Mouse (Mus musculus) intestine, embryonic 15.5 days (tissue): Measurements from ENCODE around the gene Cenpa. TPM values are rescaled to one million over a fixed set of nuclear protein-coding genes. Genes with fewer than 3 reads are reported as not detected.

Experiments
- ATAC-seq: fragments of 200-750 bp; cut with Nextera tagmentation; 2 replicates; pipeline ENCODE4 v1.8.0; 2017; ENCODE audit warnings: moderate TSS enrichment, moderate library complexity
- H3K27ac ChIP-seq: fragments of 300-500 bp; sonication (generic); 2 replicates; pipeline ENCODE4 v1.5.1; 2015; ENCODE audit warnings: mild to moderate bottlenecking, inconsistent platforms
- H3K27me3 ChIP-seq: fragments of 300-500 bp; sonication (generic); replicated peaks from 2 replicates; pipeline ENCODE4 v1.6.1; 2015; ENCODE audit warnings: inconsistent platforms
- H3K36me3 ChIP-seq: fragments of 300-500 bp; sonication (generic); 2 replicates; pipeline ENCODE4 v1.6.1; 2015; ENCODE audit warnings: inconsistent platforms
- H3K4me1 ChIP-seq: fragments of 300-500 bp; sonication (generic); replicated peaks from 2 replicates; pipeline ENCODE4 v1.6.1; 2015; ENCODE audit warnings: inconsistent platforms
- H3K4me2 ChIP-seq: fragments of 300-500 bp; sonication (generic); replicated peaks from 2 replicates; pipeline ENCODE4 v1.6.1; 2015; ENCODE audit warnings: mild to moderate bottlenecking, inconsistent platforms
- H3K4me3 ChIP-seq: fragments of 300-500 bp; sonication (generic); replicated peaks from 2 replicates; pipeline ENCODE4 v1.5.1; 2015; ENCODE audit warnings: inconsistent platforms
- H3K9ac ChIP-seq: fragments of 300-500 bp; sonication (generic); 2 replicates; pipeline ENCODE4 v1.6.1; 2015; ENCODE audit warnings: inconsistent platforms
- H3K9me3 ChIP-seq: fragments of 300-500 bp; sonication (generic); 2 replicates; pipeline ENCODE4 v1.6.1; 2016; ENCODE audit warnings: inconsistent platforms
- WGBS: fragments of 180-500 bp; shearing (Covaris S2); methylation state at CpG from one replicate; pipeline ENCODE4 v1.1.7; 2015; 5-methylcytosine and 5-hydroxymethylcytosine counted together
- polyA plus RNA-seq: library from polyadenylated mRNA; unstranded; fragments of >200 nt; fragmentation: Nextera tagmentation; extraction: Ambion mirVana; gene quantifications from 2 replicates; pipeline ENCODE4 v1.2.1, GENCODE M21; 2015

Gene Cenpa
- 216 and 224 TPM in 2 replicates for polyA plus RNA-seq

DNA sequence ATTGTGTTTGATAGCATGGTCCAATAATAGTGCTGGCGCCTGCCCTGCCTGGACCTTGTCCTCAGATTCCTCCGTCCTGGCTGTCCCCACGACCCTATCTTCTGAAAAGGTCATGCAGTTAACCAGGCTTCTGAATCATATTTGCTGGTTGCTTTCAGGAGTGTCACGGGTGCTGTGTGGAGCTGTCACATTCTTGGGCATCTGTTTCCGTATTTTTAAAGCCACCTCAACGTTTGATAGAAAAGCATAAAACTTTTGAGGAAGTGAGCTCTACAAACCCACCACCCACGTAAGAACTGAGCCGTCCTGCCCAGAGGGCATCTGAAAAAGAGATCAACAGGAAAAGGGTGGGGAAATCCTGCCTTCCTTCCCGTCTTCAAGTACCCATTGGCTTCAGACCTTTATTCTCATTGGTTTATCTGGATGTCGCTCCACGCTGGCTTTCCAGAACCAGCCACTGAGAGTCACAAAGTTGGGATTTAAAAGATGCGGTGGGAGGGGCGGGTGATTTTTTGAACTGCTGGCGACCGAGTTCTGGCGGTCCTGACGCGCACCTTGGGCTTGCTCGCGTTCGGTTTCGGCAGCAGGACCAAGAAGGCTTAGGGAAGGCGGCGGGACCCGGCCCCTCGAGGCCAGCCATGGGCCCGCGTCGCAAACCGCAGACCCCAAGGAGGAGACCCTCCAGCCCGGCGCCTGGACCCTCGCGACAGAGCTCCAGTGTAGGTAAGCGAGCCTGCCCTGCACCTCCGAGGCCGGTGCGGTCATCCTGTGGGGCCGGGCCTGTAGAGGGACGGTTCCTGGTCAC is at the start of gene Cenpa:
TSS of gene Cenpa (plus strand) at position 387 of the 805 bp plus-strand sequence.
- Histone ChIP-seq H3K4me2 (peak within 1 kb of the TSS; percentile 67), H3K27me3 (no peaks in the 10 kb centered on the region), H3K9ac (peak within 1 kb of the TSS; percentile 82), H3K9me3 (no peaks in the 10 kb centered on the region), H3K36me3 (0 out of 2 replicates have a peak, but pooled peaks cover under 1% of the 10 kb centered on the region), H3K27ac (peak within 1 kb of the TSS; percentile 81), H3K4me3 (peak within 1 kb of the TSS; percentile 81), H3K4me1 (peaks cover 16% of the 10 kb centered on the region)
- ATAC-seq: peak; percentile 97
- WGBS: under 1% methylated on average over 40 of the region's 40 CpGs

DNA sequence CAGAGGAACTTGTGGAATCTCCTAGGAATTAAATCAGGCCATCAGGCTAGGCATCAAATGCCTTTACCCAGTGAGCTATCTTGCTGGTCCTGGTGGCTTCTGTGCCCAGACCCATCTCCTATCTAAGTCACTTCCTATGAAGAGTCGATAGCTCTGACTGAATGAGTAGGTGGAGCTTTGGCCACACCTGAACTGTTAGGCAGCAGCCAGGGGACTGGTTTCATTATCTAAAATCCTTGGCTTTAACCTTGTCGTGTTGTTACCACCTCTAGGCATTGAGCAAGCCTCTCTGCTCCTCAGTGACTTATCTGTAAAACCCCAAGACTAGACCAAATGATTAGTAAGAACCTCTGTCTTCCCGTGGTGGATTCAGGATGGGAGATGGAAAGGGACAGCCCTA is 49.2 kb upstream of the Cenpa start:
- H3K4me2 ChIP-seq: peak overlapping the region; percentile 38
- H3K27ac ChIP-seq: no peak overlapping the region; the same call in 1 of the 2 replicates
- no peak overlapping the region for H3K4me3 ChIP-seq
- peaks cover 10% of the 10 kb centered on the region for H3K27me3 ChIP-seq
- no peaks in the 10 kb centered on the region for H3K9me3 ChIP-seq
- H3K9ac ChIP-seq: 0 out of 2 replicates have a peak overlapping the region, but pooled peaks have one; percentile 1
- H3K36me3 ChIP-seq: no peaks in the 10 kb centered on the region
- peak; percentile 24; the same call in 1 of the 2 replicates for ATAC-seq
- WGBS: 24% methylated on average over 3 of the region's 3 CpGs
- H3K4me1 ChIP-seq: peaks cover 56% of the 10 kb centered on the region

DNA sequence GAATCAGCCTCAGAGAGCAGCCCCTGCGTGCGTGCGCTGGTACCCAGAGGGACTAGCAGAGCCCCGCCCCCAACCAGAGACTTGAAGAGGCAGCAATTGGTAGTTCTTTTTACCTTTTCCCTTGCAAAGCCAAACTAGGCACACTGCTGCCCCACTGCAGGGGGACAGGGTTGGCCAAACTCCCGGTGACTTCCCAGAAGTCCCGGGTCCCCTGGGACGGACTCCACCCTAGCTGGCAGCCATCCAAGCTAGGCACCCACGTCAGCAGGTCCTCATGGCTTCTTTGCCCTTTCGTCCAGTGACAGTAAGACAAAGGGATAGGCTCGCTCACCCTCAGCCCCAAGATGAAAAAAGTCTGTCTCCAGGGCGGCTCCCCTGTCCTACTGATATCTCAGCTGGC is 48.7 kb upstream of the Cenpa start:
- no peaks in the 10 kb centered on the region for H3K36me3 ChIP-seq
- WGBS: 36% methylated on average over 11 of the region's 11 CpGs
- H3K9ac ChIP-seq: 0 out of 2 replicates have a peak overlapping the region, but pooled peaks have one; percentile 1
- H3K4me2 ChIP-seq: peak overlapping the region; percentile 38
- no peaks in the 10 kb centered on the region for H3K9me3 ChIP-seq
- H3K4me3 ChIP-seq: no peak overlapping the region
- H3K27ac ChIP-seq: no peak overlapping the region; the same call in 1 of the 2 replicates
- ATAC-seq: peak; percentile 24; the same call in 1 of the 2 replicates
- peaks cover 15% of the 10 kb centered on the region for H3K27me3 ChIP-seq
- peaks cover 61% of the 10 kb centered on the region for H3K4me1 ChIP-seq

DNA sequence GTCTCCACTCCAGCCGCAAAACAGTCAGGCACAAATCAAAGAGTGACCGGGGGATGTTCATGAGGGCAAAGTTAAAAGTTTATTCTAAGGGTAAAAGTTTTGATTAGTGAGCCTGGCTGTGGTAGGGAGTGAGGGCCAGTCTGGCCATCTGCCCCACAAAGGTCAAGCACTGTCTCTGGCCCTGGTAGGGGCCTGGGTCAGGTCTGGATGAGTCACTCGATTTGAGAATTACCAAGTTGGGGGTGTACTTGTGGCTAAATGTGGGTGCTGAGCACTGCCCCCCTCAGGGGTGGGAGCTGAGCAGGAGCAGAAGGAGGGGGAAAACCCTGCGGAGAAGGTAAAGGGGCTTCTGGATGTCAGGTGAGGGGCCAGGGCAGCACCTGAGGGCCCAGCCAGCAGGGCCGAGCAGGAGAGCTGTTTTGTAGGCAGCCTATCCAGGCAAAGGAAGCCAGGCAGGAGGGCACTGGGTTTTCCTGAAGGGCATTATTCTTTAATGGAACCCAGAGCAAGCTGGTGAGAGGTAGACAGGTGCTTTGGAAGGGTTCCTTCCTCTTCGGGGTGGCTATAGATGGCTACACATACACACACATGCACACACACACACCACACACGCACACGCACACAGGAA is 48.1 kb upstream of the Cenpa start:
- no peak overlapping the region for H3K27ac ChIP-seq
- H3K27me3 ChIP-seq: peaks cover 16% of the 10 kb centered on the region
- H3K4me3 ChIP-seq: no peak overlapping the region
- H3K9ac ChIP-seq: no peak overlapping the region
- WGBS: 71% methylated on average over 8 of the region's 8 CpGs
- H3K9me3 ChIP-seq: no peaks in the 10 kb centered on the region
- no peak overlapping the region for H3K4me2 ChIP-seq
- ATAC-seq: no peak
- peaks cover 60% of the 10 kb centered on the region for H3K4me1 ChIP-seq
- no peaks in the 10 kb centered on the region for H3K36me3 ChIP-seq

DNA sequence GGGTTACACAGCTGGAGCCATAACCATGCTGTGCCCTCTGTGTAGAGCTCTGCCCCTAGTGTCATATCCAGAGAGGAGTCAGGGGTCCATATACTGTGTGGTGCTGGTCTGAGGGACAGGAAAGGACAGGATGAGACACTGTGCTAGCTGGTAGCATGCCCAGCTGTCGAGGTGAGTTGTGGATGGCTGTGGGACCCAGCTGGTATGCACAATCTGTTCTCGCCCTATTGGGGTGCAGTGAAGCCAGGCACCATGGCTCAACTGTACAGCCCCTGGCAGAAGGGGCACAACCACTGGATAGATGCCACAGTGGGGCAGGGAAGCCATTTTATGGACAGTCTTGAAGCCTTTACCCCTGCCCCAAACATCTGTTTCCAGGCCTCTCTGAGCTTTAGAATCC is 47.4 kb upstream of the Cenpa start:
- Histone ChIP-seq H3K9ac (no peak overlapping the region), H3K4me3 (no peak overlapping the region), H3K27me3 (peaks cover 16% of the 10 kb centered on the region), H3K9me3 (no peaks in the 10 kb centered on the region), H3K36me3 (no peaks in the 10 kb centered on the region), H3K4me2 (no peak overlapping the region), H3K27ac (no peak overlapping the region), H3K4me1 (peaks cover 52% of the 10 kb centered on the region)
- WGBS: 87% methylated on average over 2 of the region's 2 CpGs
- ATAC-seq: no peak

DNA sequence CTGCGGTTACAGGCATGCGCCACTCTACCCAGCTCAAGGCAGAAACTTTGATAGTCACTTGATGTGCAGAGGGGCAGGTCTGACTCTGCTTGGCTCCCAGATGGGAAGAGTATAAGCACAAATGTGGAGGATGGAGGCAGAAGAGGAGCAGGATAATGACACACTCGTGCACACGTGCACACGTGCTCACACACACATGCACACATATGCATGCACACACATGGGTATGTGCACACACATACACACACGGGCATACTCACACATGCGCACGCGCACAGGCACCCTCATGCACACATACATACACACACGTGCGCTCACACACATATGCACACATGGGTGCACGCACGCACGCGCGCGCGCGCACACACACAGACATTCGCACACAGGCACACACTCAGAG is 46.0 kb upstream of the Cenpa start:
- no peak overlapping the region for H3K4me3 ChIP-seq
- H3K36me3 ChIP-seq: no peaks in the 10 kb centered on the region
- no peak overlapping the region for H3K4me2 ChIP-seq
- H3K27me3 ChIP-seq: peaks cover 16% of the 10 kb centered on the region
- WGBS: 97% methylated on average over 20 of the region's 20 CpGs
- ATAC-seq: no peak
- no peak overlapping the region for H3K9ac ChIP-seq
- no peak overlapping the region for H3K27ac ChIP-seq
- H3K9me3 ChIP-seq: no peaks in the 10 kb centered on the region
- H3K4me1 ChIP-seq: peaks cover 40% of the 10 kb centered on the region

DNA sequence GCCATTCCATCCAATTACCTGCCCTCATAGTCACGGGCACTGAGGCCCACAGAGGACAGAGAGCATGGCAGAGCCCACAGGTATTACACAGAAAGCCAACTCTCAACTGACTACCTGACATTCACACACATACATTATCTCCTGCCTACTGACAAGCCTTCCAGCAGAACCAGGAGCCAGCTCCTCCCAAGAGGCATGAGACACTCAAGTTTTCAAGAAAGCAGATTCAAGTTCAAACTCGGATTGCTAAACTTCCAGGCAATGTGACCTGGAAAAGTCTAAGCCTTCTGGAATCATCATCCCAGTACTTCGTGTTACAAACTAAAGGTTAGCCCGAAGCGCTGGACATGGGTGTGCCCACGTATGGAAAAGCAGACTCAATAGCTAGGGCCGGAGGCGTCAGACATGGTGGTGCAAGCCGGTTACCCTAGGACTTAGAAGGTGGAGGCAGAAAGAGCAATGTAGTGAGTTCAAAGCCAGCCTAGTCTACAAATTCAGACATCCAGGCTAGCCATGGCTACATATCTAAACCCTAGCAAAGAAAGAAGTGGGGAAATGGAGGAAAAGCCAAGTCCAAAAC is 45.3 kb upstream of the Cenpa start:
- H3K4me2 ChIP-seq: peak overlapping the region; percentile 75; the same call in 1 of the 2 replicates
- no peaks in the 10 kb centered on the region for H3K9me3 ChIP-seq
- 93% methylated on average over 9 of the region's 9 CpGs for WGBS
- H3K27me3 ChIP-seq: peaks cover 16% of the 10 kb centered on the region
- H3K4me3 ChIP-seq: no peak overlapping the region
- H3K27ac ChIP-seq: no peak overlapping the region
- H3K4me1 ChIP-seq: peaks cover 37% of the 10 kb centered on the region
- no peak overlapping the region for H3K9ac ChIP-seq
- H3K36me3 ChIP-seq: no peaks in the 10 kb centered on the region
- no peak for ATAC-seq

DNA sequence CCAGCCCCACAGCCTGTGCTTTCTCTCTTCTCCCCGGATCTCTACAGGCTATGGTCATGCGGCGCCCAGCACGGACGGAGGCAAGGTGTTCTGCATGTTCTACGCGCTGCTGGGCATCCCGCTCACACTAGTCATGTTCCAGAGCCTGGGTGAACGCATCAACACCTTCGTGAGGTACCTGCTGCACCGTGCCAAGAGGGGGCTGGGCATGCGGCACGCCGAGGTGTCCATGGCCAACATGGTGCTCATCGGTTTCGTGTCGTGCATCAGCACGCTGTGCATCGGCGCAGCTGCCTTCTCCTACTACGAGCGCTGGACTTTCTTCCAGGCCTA is 44.8 kb upstream of the Cenpa start:
- no peak overlapping the region for H3K9ac ChIP-seq
- H3K27ac ChIP-seq: no peak overlapping the region
- H3K36me3 ChIP-seq: no peaks in the 10 kb centered on the region
- peak overlapping the region; percentile 75 for H3K4me2 ChIP-seq
- peaks cover 33% of the 10 kb centered on the region for H3K4me1 ChIP-seq
- 61% methylated on average over 22 of the region's 22 CpGs for WGBS
- ATAC-seq: no peak
- H3K27me3 ChIP-seq: peaks cover 16% of the 10 kb centered on the region
- peak overlapping the region; percentile 32; the same call in 1 of the 2 replicates for H3K4me3 ChIP-seq
- H3K9me3 ChIP-seq: no peaks in the 10 kb centered on the region

DNA sequence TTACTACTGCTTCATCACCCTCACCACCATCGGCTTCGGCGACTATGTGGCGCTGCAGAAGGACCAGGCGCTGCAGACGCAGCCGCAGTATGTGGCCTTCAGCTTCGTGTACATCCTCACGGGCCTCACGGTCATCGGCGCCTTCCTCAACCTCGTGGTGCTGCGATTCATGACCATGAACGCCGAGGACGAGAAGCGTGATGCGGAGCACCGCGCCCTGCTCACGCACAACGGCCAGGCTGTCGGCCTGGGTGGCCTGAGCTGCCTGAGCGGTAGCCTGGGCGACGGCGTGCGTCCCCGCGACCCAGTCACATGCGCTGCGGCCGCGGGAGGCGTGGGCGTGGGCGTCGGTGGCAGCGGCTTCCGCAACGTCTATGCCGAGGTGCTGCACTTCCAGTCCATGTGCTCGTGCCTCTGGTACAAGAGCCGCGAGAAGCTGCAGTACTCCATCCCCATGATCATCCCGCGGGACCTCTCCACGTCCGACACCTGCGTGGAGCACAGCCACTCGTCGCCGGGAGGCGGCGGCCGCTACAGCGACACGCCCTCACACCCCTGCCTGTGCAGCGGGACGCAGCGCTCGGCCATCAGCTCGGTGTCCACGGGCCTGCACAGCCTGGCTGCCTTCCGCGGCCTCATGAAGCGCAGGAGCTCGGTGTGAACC is 44.3 kb upstream of the Cenpa start:
- Histone ChIP-seq H3K27ac (no peak overlapping the region), H3K9ac (peak overlapping the region; percentile 26; the same call in 1 of the 2 replicates), H3K4me1 (peaks cover 29% of the 10 kb centered on the region), H3K36me3 (no peaks in the 10 kb centered on the region), H3K27me3 (peaks cover 16% of the 10 kb centered on the region), H3K4me3 (peak overlapping the region; percentile 32), H3K9me3 (no peaks in the 10 kb centered on the region), H3K4me2 (peak overlapping the region; percentile 75)
- ATAC-seq: peak; percentile 41
- 12% methylated on average over 69 of the region's 69 CpGs for WGBS

DNA sequence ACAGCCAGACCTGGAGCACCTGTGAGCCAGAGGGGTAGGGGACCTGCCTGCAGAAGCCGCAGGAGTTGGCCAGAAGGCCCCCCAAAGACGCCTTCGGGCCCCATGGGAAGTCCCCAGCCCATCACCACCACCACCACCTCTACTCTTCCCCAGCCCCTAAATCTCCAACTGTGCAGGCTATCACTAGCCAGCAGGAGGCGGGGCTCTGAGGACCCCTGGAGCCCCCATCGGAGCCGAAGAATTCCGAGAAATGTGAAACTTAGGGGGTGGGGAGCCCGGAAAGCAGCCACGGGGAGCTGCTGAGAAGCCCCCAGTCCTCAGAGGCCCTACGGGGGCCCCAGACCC is 43.8 kb upstream of the Cenpa start:
- Histone ChIP-seq H3K4me1 (peaks cover 25% of the 10 kb centered on the region), H3K27me3 (peaks cover 16% of the 10 kb centered on the region), H3K4me2 (peak overlapping the region; percentile 75), H3K27ac (no peak overlapping the region), H3K9ac (peak overlapping the region; percentile 26; the same call in 1 of the 2 replicates), H3K36me3 (no peaks in the 10 kb centered on the region), H3K4me3 (peak overlapping the region; percentile 32), H3K9me3 (no peaks in the 10 kb centered on the region)
- 12% methylated on average over 10 of the region's 10 CpGs for WGBS
- no peak for ATAC-seq

DNA sequence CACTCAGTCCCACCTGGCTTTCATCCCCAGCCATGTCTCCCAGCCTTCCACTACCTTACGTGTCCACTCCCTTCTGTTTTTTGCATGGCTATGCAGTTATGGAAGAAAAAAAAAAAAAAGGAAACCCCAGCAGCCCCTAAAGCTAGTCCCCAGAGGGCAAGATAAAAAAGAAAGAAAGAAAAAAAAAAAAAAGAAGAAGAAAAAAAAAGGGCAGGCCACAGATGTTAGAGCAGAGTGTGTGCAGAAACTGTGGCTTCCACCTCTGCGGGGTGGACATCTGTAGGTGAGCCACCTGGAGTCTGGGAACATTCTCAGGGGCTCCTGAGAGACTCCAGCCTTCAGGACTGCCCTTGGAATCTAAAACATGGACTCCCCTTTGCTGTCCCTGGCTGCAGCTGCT is 43.2 kb upstream of the Cenpa start:
- Histone ChIP-seq H3K9me3 (no peaks in the 10 kb centered on the region), H3K27ac (no peak overlapping the region), H3K27me3 (peaks cover 16% of the 10 kb centered on the region), H3K4me1 (peaks cover 19% of the 10 kb centered on the region), H3K9ac (no peak overlapping the region), H3K4me2 (no peak overlapping the region), H3K36me3 (no peaks in the 10 kb centered on the region), H3K4me3 (no peak overlapping the region)
- ATAC-seq: no peak
- 65% methylated on average over 2 of the region's 2 CpGs for WGBS

DNA sequence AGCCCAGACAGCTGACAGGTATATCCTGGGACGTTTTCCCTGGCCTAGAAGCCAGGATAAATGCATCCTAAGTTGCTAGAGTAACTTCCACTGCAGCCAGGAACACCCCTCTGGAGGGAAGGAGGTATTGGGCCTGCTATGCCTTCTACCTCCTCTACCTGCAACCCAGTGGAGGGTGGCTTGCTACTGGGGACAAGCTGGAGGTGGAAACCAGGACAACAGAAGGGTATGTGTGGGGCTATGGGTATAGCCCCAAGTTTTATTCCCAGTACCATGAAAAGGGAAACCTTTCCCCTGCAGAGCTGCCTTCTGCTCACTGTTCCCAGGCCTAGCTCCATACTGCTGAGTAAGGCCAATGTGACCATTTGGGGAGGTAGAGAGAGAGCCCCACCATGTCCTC is 42.3 kb upstream of the Cenpa start:
- Histone ChIP-seq H3K4me1 (peaks cover 13% of the 10 kb centered on the region), H3K27me3 (peaks cover 16% of the 10 kb centered on the region), H3K9ac (no peak overlapping the region), H3K9me3 (no peaks in the 10 kb centered on the region), H3K4me2 (no peak overlapping the region), H3K36me3 (no peaks in the 10 kb centered on the region), H3K27ac (no peak overlapping the region), H3K4me3 (no peak overlapping the region)
- WGBS: 55% methylated on average over 1 of the region's 1 CpGs
- ATAC-seq: no peak
